Mouse (Mus musculus) bone marrow macrophage, adult 2 months (primary cell): ENCODE results near the gene Tldc1. TPM values are rescaled to one million over a fixed set of nuclear protein-coding genes. Genes with fewer than 3 reads are reported as not detected.
A peak's percentile ranks its signal among the peaks of the same experiment; 100 is the strongest.

Experiments used
- H3K27ac ChIP-seq: 2 replicates; pipeline ENCODE4 v1.5.1; 2012; ENCODE audit warnings: low read depth, low read length; ENCODE audit not compliant: insufficient read depth
- H3K4me1 ChIP-seq: 2 replicates; pipeline ENCODE4 v1.6.1; 2012; ENCODE audit warnings: low read length; ENCODE audit not compliant: control insufficient read depth, insufficient read depth
- H3K4me3 ChIP-seq: 2 replicates; pipeline ENCODE4 v1.5.1; 2012; ENCODE audit warnings: mild to moderate bottlenecking, low read length, moderate library complexity; ENCODE audit not compliant: insufficient read depth
- CTCF ChIP-seq: IDR thresholded peaks from 2 replicates; pipeline ENCODE4 v1.5.1; 2012; ENCODE audit warnings: low read depth, mild to moderate bottlenecking, low read length, moderate library complexity
- POLR2A ChIP-seq: IDR thresholded peaks from 2 replicates; pipeline ENCODE4 v1.6.1; 2012; ENCODE audit warnings: mild to moderate bottlenecking, low read depth, low read length, borderline replicate concordance
- polyA plus RNA-seq: library from polyadenylated mRNA; stranded (reverse); fragments of >200 nt; gene quantifications from 2 replicates; pipeline ENCODE4 v1.2.4, GENCODE M21; 2012; ENCODE audit not compliant: missing spikeins, insufficient read depth, insufficient read length

Tldc1 gene
- polyA plus RNA-seq, 1 experiment, result 5.4 TPM

DNA sequence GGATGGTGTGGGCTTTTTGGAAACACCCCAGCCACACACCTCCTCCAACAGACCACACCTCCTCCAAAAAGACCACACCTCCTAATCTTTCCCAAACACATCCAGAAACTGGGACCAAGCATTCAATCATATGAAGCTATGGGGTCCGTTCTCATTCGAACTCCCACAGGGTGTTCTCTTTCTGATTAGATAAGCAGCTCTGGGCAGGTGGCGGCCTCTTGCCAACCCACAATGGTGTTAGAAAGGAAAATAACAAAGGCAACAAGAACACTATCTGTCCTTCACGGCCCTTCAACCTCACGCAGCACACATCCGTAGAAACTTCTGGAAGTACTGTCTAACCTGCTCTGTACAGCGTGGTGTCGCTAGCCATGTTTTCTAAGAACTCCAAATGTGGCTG lies 51.1 kb downstream of the Tldc1 start:
- TF ChIP-seq POLR2A (no peak), CTCF (no peak)
- H3K4me3 ChIP-seq, result no peak overlapping the region
- H3K4me1 ChIP-seq, result no peaks in the 10 kb centered on the region
- H3K27ac ChIP-seq, result no peak overlapping the region

GRCm38 (mm10) chr8:119724596-119724995 lies 53.6 kb downstream of the Tldc1 start:
- TF ChIP-seq POLR2A (no peak), CTCF (no peak)
- Histone ChIP-seq H3K27ac (no peak overlapping the region), H3K4me3 (no peak overlapping the region), H3K4me1 (no peaks in the 10 kb centered on the region)

- Histone ChIP-seq H3K27ac (no peak overlapping the region), H3K4me1 (no peaks in the 10 kb centered on the region), H3K4me3 (no peak overlapping the region)
- TF ChIP-seq POLR2A (no peak), CTCF (no peak)
Observed at GRCm38 (mm10) chr8:119723676-119724075, 54.5 kb downstream of the Tldc1 start.

DNA sequence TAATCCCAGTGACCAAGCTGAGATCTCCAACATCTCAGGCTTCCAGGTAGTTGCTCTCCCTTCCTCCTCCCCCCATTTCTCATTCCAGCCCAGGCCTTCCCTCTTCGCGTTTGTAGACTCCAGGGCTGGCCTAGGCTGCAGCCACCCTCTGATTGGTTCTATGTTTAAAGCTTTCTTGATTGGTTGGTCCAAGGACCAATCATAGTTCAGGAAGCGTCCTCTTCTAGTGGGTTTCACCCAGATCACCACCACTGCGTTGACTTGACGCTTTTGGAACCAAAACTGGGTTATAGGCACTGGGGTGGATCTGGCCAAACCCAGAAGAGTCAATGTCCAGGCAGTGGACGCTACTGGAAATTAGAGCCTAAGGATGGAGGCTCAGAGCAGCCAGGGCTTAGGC lies 55.9 kb downstream of the Tldc1 start:
- no peak for TF ChIP-seq POLR2A
- no peak for TF ChIP-seq CTCF
- H3K4me1 ChIP-seq, result peaks cover 4% of the 10 kb centered on the region; the same call in 1 of the 2 replicates
- no peak overlapping the region for H3K27ac ChIP-seq
- H3K4me3 ChIP-seq, result no peak overlapping the region

DNA sequence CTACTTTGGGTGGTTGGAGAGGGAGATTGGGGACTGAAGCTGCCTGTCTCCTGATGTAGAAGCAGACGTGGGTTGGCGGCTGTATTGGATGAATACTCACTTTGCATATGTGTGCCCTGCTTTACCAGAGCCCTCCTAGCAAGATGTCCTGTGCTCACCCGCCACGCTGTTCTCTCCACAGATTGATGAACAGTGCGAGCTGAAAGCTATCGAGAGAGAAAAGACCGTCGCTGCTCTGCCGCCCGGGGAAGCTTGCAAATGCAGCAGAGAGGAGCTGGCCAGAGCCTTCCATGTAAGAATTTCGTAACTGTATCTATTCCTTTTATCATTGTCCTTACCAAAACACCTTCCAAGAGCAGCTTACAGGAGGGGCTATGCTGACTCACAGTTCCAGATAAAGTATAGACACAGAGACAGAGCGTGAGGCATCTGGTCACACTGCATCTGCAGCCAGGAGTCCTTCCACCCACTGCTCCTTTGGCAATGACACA lies 59.2 kb downstream of the Tldc1 start:
- TF ChIP-seq CTCF (no peak), POLR2A (no peak)
- Histone ChIP-seq H3K27ac (no peak overlapping the region), H3K4me1 (peaks cover 13% of the 10 kb centered on the region), H3K4me3 (no peak overlapping the region)

GRCm38 (mm10) chr8:119717765-119718164 lies 60.5 kb downstream of the Tldc1 start:
- Histone ChIP-seq H3K4me1 (peaks cover 20% of the 10 kb centered on the region), H3K27ac (no peak overlapping the region), H3K4me3 (no peak overlapping the region)
- TF ChIP-seq CTCF, result peak; percentile 76
- TF ChIP-seq POLR2A, result no peak

GRCm38 (mm10) chr8:119716730-119717299 lies 61.4 kb downstream of the Tldc1 start:
- Histone ChIP-seq H3K27ac (no peak overlapping the region), H3K4me1 (peaks cover 28% of the 10 kb centered on the region), H3K4me3 (no peak overlapping the region)
- TF ChIP-seq CTCF (no peak), POLR2A (no peak)

GRCm38 (mm10) chr8:119715221-119715620 lies 63.0 kb downstream of the Tldc1 start:
- Histone ChIP-seq H3K4me1 (peaks cover 44% of the 10 kb centered on the region), H3K27ac (no peak overlapping the region)

GRCm38 (mm10) chr8:119713421-119713820 lies 64.8 kb downstream of the Tldc1 start:
- no peak overlapping the region for H3K27ac ChIP-seq
- TF ChIP-seq POLR2A (no peak), CTCF (no peak)

More at GRCm38 (mm10) chr8:119715221-119715620, 63.0 kb downstream of the Tldc1 start:
- no peak overlapping the region for H3K4me3 ChIP-seq
- TF ChIP-seq POLR2A (no peak), CTCF (no peak)

DNA sequence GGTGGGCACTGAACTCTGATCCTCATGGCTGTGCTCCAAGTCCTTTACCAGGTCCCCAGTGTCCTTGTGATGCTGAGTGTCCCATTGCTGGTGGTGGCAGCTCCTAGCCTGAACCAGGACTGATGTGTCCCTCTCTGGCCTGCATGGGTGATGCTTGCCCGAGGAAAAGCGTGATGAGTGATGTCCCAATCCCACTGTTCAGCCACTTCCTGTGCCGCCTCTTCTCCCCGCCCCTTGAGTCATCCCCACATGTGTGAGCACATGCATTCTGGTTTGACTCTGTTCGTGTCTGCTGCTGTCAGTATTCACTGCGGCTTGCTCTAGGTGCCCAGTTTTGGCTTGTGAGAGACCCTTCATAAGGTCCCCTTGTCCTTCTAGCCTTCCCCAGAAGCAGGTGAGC lies 66.0 kb downstream of the Tldc1 start:
- Histone ChIP-seq H3K27ac (peak overlapping the region; percentile 79), H3K4me1 (peaks cover 61% of the 10 kb centered on the region), H3K4me3 (no peak overlapping the region)
- no peak for TF ChIP-seq CTCF
- TF ChIP-seq POLR2A, result no peak

More at GRCm38 (mm10) chr8:119713421-119713820, 64.8 kb downstream of the Tldc1 start:
- no peak overlapping the region for H3K4me3 ChIP-seq
- peaks cover 60% of the 10 kb centered on the region for H3K4me1 ChIP-seq

Other genes with a start within 250 kb of the Tldc1 start
- gene Mbtps1, start 219.7 kb downstream of the Tldc1 start, polyA plus RNA-seq, result 33.1 and 37.9 TPM in 2 replicates
- 29.3 and 30.7 TPM in 2 replicates for gene Hsdl1, start 203.2 kb downstream of the Tldc1 start, polyA plus RNA-seq
- gene Dnaaf1, start 203.2 kb downstream of the Tldc1 start, polyA plus RNA-seq, result not detected in 2 replicates
- 7.1 TPM in 2 replicates for gene Taf1c, start 173.2 kb downstream of the Tldc1 start, polyA plus RNA-seq
- not detected in 2 replicates for gene Adad2, start 165.7 kb downstream of the Tldc1 start, polyA plus RNA-seq
- gene Kcng4, start 142.7 kb downstream of the Tldc1 start, polyA plus RNA-seq, result not detected in 2 replicates
- not detected in 2 replicates for gene Wfdc1, start 112.1 kb downstream of the Tldc1 start, polyA plus RNA-seq
- gene Atp2c2, start 78.4 kb downstream of the Tldc1 start, polyA plus RNA-seq, result not detected in 2 replicates
- 472 and 492 TPM in 2 replicates for gene Cotl1, start 62.1 kb upstream of the Tldc1 start, polyA plus RNA-seq
- gene Klhl36, start 83.8 kb upstream of the Tldc1 start, polyA plus RNA-seq, result 7.6 and 8.3 TPM in 2 replicates
- 17.3 and 19.2 TPM in 2 replicates for gene Usp10, start 131.9 kb upstream of the Tldc1 start, polyA plus RNA-seq
- gene Gm20388, start 132.4 kb upstream of the Tldc1 start, polyA plus RNA-seq, result 32.7 and 45.3 TPM in 2 replicates
- gene Crispld2, start 214.0 kb upstream of the Tldc1 start, polyA plus RNA-seq, result not detected in 2 replicates